Mouse (Mus musculus) ES-Bruce4 (cell line): ENCODE data around the gene Iqcn. TPM values are rescaled to one million over a fixed set of nuclear protein-coding genes. Genes with fewer than 3 reads are reported as not detected.

Source experiments
- H3K27ac ChIP-seq: 2 replicates; pipeline ENCODE4 v1.5.1; 2012; ENCODE audit warnings: low read length, inconsistent platforms; ENCODE audit not compliant: insufficient read depth
- H3K27me3 ChIP-seq: 2 replicates; pipeline ENCODE4 v1.6.1; 2012; ENCODE audit warnings: mild to moderate bottlenecking, low read length, inconsistent platforms; ENCODE audit not compliant: control insufficient read depth, poor library complexity, insufficient read depth, severe bottlenecking
- H3K36me3 ChIP-seq: 2 replicates; pipeline ENCODE4 v1.6.1; 2012; ENCODE audit warnings: inconsistent platforms, mild to moderate bottlenecking, low read length, moderate library complexity; ENCODE audit not compliant: control insufficient read depth, poor library complexity, insufficient read depth, severe bottlenecking
- H3K4me1 ChIP-seq: one replicate; pipeline ENCODE4 v1.8.1; 2011; ENCODE audit warnings: low read length; ENCODE audit not compliant: control insufficient read depth, insufficient read depth
- H3K4me3 ChIP-seq: 2 replicates; pipeline ENCODE4 v1.5.1; 2011; ENCODE audit warnings: low read depth, mild to moderate bottlenecking, low read length
- H3K9ac ChIP-seq: 2 replicates; pipeline ENCODE4 v1.6.1; 2012; ENCODE audit warnings: low read depth, mild to moderate bottlenecking, inconsistent platforms; ENCODE audit not compliant: poor library complexity, severe bottlenecking
- H3K9me3 ChIP-seq: replicated peaks from 2 replicates; pipeline ENCODE4 v1.6.1; 2012; ENCODE audit warnings: mild to moderate bottlenecking, low read length, inconsistent platforms; ENCODE audit not compliant: control insufficient read depth, poor library complexity, insufficient read depth, severe bottlenecking
- CTCF ChIP-seq: IDR thresholded peaks from one replicate; pipeline ENCODE4 v1.8.1; 2011; ENCODE audit warnings: low read depth, low read length
- EP300 ChIP-seq: IDR thresholded peaks from 2 replicates; pipeline ENCODE4 v1.6.1; 2011; ENCODE audit warnings: low read depth, low read length; ENCODE audit not compliant: insufficient read depth
- POLR2A ChIP-seq: IDR thresholded peaks from one replicate; pipeline ENCODE4 v1.8.1; 2011; ENCODE audit warnings: low read length; ENCODE audit not compliant: insufficient read depth
- polyA plus RNA-seq: library from polyadenylated mRNA; stranded (reverse); fragments of >200 nt; gene quantifications from 2 replicates; pipeline ENCODE4 v1.2.4, GENCODE M21; 2011; ENCODE audit warnings: low read depth; ENCODE audit not compliant: missing spikeins, insufficient read depth, insufficient read length

Gene Iqcn
- polyA plus RNA-seq, 1 experiment, result not detected

DNA sequence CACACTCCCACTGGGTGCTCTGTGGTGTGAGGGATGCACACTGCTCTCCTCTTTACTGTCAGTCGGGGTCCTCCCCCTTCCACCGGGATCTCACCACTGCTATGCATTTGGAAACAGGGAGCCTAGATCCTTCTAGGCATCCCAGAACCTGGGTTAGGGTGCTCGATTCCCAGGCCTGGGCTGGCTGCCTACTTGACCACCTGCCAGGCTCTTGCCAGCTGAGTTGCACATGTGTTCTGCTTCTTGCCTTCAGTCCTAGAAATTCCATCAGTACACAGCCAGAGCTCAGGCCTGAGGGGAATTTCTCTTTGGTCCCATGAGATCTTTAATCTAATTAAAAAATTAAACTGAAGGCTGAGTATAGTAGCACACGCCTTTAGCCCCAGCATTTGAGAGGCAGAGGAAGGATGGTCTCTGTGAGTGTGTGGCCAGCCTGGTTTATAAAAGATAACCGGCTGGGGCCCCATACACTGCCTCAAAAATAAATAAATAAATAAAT, 13.3 kb upstream of the Iqcn start:
- H3K4me1 ChIP-seq, result peaks cover 3% of the 10 kb centered on the region
- H3K27ac ChIP-seq, result no peak overlapping the region
- no peaks in the 10 kb centered on the region for H3K36me3 ChIP-seq
- TF ChIP-seq EP300, result no peak
- no peak for TF ChIP-seq POLR2A
- TF ChIP-seq CTCF, result no peak
- H3K4me3 ChIP-seq, result no peak overlapping the region
- no peaks in the 10 kb centered on the region for H3K9me3 ChIP-seq
- H3K27me3 ChIP-seq, result no peaks in the 10 kb centered on the region
- H3K9ac ChIP-seq, result no peak overlapping the region

DNA sequence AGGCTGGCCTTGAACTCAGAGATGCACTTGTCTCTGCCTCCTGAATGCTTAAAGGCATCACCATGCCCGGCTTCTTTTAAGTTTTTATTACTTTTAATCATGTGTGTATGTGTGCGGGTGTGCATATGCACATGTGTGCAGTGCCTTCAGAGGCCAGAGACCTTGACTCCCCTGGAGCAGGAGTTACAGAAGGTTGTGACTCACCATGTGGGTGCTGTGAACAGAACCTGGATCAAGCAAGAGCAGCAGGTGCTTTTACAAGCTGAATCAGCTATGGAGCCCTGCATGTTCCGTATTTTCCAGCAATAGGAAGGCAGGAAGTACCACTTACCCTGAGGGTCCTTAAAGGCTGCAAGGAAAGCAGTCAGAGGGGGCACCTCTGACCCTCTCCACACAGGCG, 12.0 kb upstream of the Iqcn start:
- Histone ChIP-seq H3K27me3 (no peaks in the 10 kb centered on the region), H3K9me3 (no peaks in the 10 kb centered on the region), H3K27ac (peak overlapping the region; percentile 78), H3K36me3 (no peaks in the 10 kb centered on the region), H3K4me1 (peaks cover 3% of the 10 kb centered on the region), H3K4me3 (peak overlapping the region; percentile 60), H3K9ac (peak overlapping the region; percentile 80)
- TF ChIP-seq CTCF (no peak), POLR2A (no peak), EP300 (no peak)

- Histone ChIP-seq H3K9me3 (no peaks in the 10 kb centered on the region), H3K36me3 (no peaks in the 10 kb centered on the region), H3K9ac (peak overlapping the region; percentile 80), H3K27ac (peak overlapping the region; percentile 78), H3K4me3 (peak overlapping the region; percentile 60), H3K27me3 (no peaks in the 10 kb centered on the region), H3K4me1 (peaks cover 3% of the 10 kb centered on the region)
- TF ChIP-seq POLR2A (peak; percentile 11), CTCF (no peak), EP300 (peak; percentile 81)
Measured at GRCm38 (mm10) chr8:70691727-70692231, 11.5 kb upstream of the Iqcn start.

GRCm38 (mm10) chr8:70693636-70694035, 9.6 kb upstream of the Iqcn start:
- no peak for TF ChIP-seq EP300
- no peak for TF ChIP-seq POLR2A
- no peak for TF ChIP-seq CTCF
- no peak overlapping the region for H3K27ac ChIP-seq
- no peak overlapping the region for H3K4me3 ChIP-seq
- H3K36me3 ChIP-seq, result no peaks in the 10 kb centered on the region
- H3K9ac ChIP-seq, result no peak overlapping the region
- H3K27me3 ChIP-seq, result no peaks in the 10 kb centered on the region
- H3K4me1 ChIP-seq, result peaks cover 3% of the 10 kb centered on the region
- no peaks in the 10 kb centered on the region for H3K9me3 ChIP-seq

DNA sequence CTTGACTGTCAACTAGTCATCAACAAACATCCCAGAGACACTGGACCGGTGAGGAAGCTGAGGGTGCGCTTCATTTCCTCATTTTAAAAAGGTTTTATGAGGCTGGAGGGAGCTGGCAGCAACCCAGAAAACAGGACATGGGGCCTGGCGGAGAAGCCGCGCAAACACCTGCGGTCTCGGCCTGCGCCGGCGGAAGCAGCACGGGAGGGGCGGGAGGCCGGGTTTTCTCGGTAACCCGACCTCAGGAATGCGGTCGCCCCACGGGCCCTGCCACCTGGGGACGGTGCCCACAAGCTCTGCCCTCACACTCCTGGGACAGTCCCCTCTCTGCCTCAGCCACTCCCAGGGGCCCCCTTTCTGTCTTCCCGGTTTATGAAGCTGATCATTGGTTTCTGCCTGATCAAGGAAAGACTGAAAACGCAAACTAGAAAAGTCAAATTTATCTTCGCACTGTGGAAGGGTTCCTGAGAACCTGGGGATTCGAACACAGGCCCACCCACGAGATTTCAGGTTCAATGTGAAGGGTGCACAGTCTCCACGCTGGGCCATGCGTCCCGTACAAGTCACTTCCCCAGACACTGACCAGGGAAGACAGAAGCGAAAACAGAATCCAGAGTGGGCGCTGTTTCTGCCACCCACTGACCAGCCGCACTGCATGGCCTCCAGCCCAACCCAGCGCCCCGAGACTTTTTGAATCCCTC, 7.8 kb upstream of the Iqcn start:
- no peaks in the 10 kb centered on the region for H3K36me3 ChIP-seq
- TF ChIP-seq EP300 (0 out of 2 replicates have a peak, but pooled peaks have one; percentile 35), POLR2A (no peak), CTCF (no peak)
- H3K9me3 ChIP-seq, result no peaks in the 10 kb centered on the region
- H3K4me1 ChIP-seq, result peaks cover 3% of the 10 kb centered on the region
- H3K4me3 ChIP-seq, result peak overlapping the region; percentile 9; the same call in 1 of the 2 replicates
- no peaks in the 10 kb centered on the region for H3K27me3 ChIP-seq
- H3K9ac ChIP-seq, result peak overlapping the region; percentile 74
- peak overlapping the region; percentile 51 for H3K27ac ChIP-seq
